Mouse (Mus musculus) macrophage (primary cell): ENCODE results near the gene Tyw1. TPM values are rescaled to one million over a fixed set of nuclear protein-coding genes. Genes with fewer than 3 reads are reported as not detected.

Experiments used
- H3K27ac ChIP-seq: fragments of 350-480 bp; formaldehyde crosslinking; 2 replicates; pipeline ENCODE4 v1.9.0; 2021
- H3K36me3 ChIP-seq: fragments of 350-480 bp; formaldehyde crosslinking; 2 replicates; pipeline ENCODE4 v1.9.0; 2021; ENCODE audit errors: inconsistent target
- H3K4me3 ChIP-seq: fragments of 350-480 bp; formaldehyde crosslinking; 2 replicates; pipeline ENCODE4 v1.9.0; 2021; ENCODE audit errors: inconsistent target
- H3K79me2 ChIP-seq: fragments of 350-480 bp; formaldehyde crosslinking; 2 replicates; pipeline ENCODE4 v1.9.0; 2021; ENCODE audit errors: inconsistent target
- WGBS: methylation state at CpG from one replicate; pipeline ENCODE4 v1.1.7; 2026; ENCODE audit warnings: inconsistent platforms; ENCODE audit not compliant: missing documents; 5-methylcytosine and 5-hydroxymethylcytosine counted together
- polyA plus RNA-seq: library from polyadenylated mRNA; stranded (reverse); fragments of 250-400 nt; gene quantifications from 3 replicates; pipeline ENCODE4 v1.2.4, GENCODE M21; 2018; ENCODE audit warnings: inconsistent platforms

Gene Tyw1
- polyA plus RNA-seq, 1 experiment from 2014 or later = 7.9 TPM

DNA sequence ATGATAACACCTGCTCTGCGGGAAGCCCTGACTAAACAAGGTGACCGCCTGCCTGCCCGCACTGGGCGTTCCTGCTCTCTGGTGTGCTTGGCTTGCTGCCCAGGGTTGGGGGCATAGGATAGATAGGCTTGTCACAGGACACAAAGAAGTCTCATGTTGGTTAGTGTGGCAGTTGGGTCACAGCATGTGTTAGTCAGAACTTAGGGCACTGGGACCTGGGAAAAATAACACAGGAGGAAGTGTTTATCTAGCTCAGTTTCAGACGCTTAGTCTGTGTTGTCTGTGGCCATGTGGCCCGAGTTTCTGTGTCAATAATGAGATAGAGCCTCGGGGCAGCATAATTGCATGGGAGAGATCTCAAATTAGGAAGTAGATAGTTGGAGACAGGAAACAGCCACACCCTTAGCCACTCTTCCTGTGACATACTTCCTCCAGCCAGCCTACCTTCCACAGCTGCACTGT, 22.6 kb downstream of the Tyw1 start:
- 64% methylated on average over 7 of the region's 7 CpGs for WGBS
- H3K4me3 ChIP-seq = no peak overlapping the region
- peaks cover 5% of the 10 kb centered on the region; the same call in 1 of the 2 replicates for H3K36me3 ChIP-seq
- H3K79me2 ChIP-seq = no peaks in the 10 kb centered on the region
- peak overlapping the region; percentile 25 for H3K27ac ChIP-seq

GRCm38 (mm10) chr5:130283079-130283732, 27.8 kb downstream of the Tyw1 start:
- no peak overlapping the region for H3K4me3 ChIP-seq
- no peak overlapping the region for H3K27ac ChIP-seq
- WGBS = 68% methylated on average over 9 of the region's 9 CpGs
- H3K79me2 ChIP-seq = no peaks in the 10 kb centered on the region
- H3K36me3 ChIP-seq = peaks cover 5% of the 10 kb centered on the region; the same call in 1 of the 2 replicates

GRCm38 (mm10) chr5:130288106-130288505, 32.7 kb downstream of the Tyw1 start:
- 94% methylated on average over 6 of the region's 7 CpGs for WGBS
- Histone ChIP-seq H3K79me2 (no peaks in the 10 kb centered on the region), H3K36me3 (0 out of 2 replicates have a peak, but pooled peaks cover 6% of the 10 kb centered on the region)

GRCm38 (mm10) chr5:130290242-130290641, 34.8 kb downstream of the Tyw1 start:
- 0 out of 2 replicates have a peak, but pooled peaks cover 6% of the 10 kb centered on the region for H3K36me3 ChIP-seq

More at GRCm38 (mm10) chr5:130288106-130288505, 32.7 kb downstream of the Tyw1 start:
- Histone ChIP-seq H3K4me3 (no peak overlapping the region), H3K27ac (no peak overlapping the region)

DNA sequence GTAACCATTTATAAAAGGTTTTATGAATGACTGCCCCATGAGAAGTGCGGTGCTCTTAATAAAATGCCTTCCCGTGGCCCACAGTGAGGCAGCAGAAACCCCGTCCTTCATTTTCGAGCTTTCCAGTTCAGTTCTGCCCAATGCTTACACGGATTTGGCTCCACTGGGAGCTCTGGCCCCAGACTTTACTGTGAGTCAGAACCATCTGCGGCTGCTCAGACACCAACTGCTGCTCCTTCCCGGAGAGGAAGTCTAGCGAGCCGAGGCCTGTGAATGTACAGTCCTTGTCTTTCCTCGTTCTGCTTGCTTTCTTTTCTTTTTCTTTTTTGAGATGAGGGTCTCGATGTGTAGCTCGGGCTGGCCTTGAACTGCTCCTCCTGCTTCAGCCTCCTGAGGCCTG, 35.4 kb downstream of the Tyw1 start:
- Histone ChIP-seq H3K36me3 (0 out of 2 replicates have a peak, but pooled peaks cover 6% of the 10 kb centered on the region), H3K27ac (no peak overlapping the region), H3K79me2 (no peaks in the 10 kb centered on the region), H3K4me3 (no peak overlapping the region)
- 95% methylated on average over 12 of the region's 12 CpGs for WGBS

More at GRCm38 (mm10) chr5:130290242-130290641, 34.8 kb downstream of the Tyw1 start:
- H3K4me3 ChIP-seq = no peak overlapping the region
- WGBS = 98% methylated on average over 6 of the region's 6 CpGs
- H3K79me2 ChIP-seq = no peaks in the 10 kb centered on the region
- H3K27ac ChIP-seq = no peak overlapping the region

DNA sequence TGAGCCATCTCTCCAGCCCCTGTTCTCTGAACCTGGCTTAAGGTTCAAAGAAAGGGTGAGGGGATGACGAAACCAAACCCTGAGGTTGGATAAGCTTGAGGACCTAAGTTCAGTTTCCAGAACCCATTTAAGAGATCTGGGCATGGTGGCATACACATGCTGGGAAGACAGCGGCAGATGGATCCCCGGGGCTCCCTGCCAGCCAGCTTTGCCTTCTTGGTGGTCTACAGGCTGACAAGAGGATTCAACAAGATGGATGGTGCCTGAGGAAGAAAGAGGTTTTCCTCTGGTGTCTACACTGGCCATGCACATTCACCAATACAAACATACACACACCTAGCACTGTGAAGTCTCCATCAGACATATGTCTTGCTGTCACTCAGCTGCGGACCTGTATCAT, 37.6 kb downstream of the Tyw1 start:
- H3K79me2 ChIP-seq = no peaks in the 10 kb centered on the region
- H3K36me3 ChIP-seq = peaks cover 14% of the 10 kb centered on the region; the same call in 1 of the 2 replicates
- 93% methylated on average over 4 of the region's 4 CpGs for WGBS
- no peak overlapping the region for H3K27ac ChIP-seq
- H3K4me3 ChIP-seq = no peak overlapping the region

GRCm38 (mm10) chr5:130293941-130294340, 38.5 kb downstream of the Tyw1 start:
- Histone ChIP-seq H3K79me2 (no peaks in the 10 kb centered on the region), H3K36me3 (peaks cover 15% of the 10 kb centered on the region; the same call in 1 of the 2 replicates), H3K4me3 (no peak overlapping the region), H3K27ac (no peak overlapping the region)
- 94% methylated on average over 5 of the region's 5 CpGs for WGBS

GRCm38 (mm10) chr5:130294598-130294997, 39.2 kb downstream of the Tyw1 start:
- 95% methylated on average over 6 of the region's 6 CpGs for WGBS
- peaks cover 11% of the 10 kb centered on the region; the same call in 1 of the 2 replicates for H3K36me3 ChIP-seq

DNA sequence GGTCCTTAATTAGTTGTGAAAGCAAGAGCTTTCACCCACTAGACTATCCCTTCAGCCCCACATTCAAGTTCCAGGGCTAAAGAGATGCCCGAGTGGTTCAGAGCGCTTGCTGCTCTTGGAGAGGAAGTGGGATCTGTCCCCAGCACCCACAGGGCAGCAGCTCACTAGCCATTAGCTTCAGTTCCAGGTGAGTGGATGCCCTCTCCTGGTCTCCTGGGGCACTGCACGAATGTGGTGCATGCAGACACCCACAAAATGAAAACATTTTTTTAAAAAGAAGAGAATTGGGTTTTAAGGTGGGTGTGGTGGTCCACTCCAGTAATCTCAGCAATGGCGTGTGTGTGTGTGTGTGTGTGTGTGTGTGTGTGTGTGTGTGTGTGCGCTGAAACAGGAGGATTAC, 40.7 kb downstream of the Tyw1 start:
- WGBS = 95% methylated on average over 4 of the region's 5 CpGs

More at GRCm38 (mm10) chr5:130294598-130294997, 39.2 kb downstream of the Tyw1 start:
- no peaks in the 10 kb centered on the region for H3K79me2 ChIP-seq
- no peak overlapping the region for H3K27ac ChIP-seq
- H3K4me3 ChIP-seq = no peak overlapping the region

GRCm38 (mm10) chr5:130298831-130299460, 43.5 kb downstream of the Tyw1 start:
- H3K4me3 ChIP-seq = no peak overlapping the region
- H3K27ac ChIP-seq = no peak overlapping the region
- H3K36me3 ChIP-seq = peaks cover 12% of the 10 kb centered on the region; the same call in 1 of the 2 replicates
- 93% methylated on average over 9 of the region's 9 CpGs for whole genome bisulfite sequencing
- no peaks in the 10 kb centered on the region for H3K79me2 ChIP-seq

More for the DNA sequence above, 40.7 kb downstream of the Tyw1 start:
- Histone ChIP-seq H3K79me2 (no peaks in the 10 kb centered on the region), H3K27ac (no peak overlapping the region), H3K36me3 (peaks cover 12% of the 10 kb centered on the region; the same call in 1 of the 2 replicates), H3K4me3 (no peak overlapping the region)

DNA sequence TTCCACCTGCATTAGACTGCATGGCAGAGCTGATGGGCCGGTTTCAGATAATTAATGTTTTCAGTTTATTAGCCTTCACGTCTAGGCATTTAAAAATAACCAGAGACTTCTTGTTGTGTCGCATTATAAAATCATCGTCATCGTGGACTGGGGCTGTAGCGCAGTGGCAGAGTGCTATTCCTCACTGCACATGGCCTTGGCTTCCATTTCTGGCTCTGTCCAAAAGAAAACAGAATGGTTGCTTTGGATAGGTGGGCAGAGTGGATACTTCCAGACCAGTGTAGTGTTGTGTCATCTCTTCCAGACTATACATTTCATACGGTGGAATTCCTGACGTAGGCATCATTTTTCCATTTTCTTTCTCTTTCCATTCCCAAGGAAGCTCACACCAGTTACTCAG, 44.1 kb downstream of the Tyw1 start:
- no peak overlapping the region for H3K27ac ChIP-seq
- 96% methylated on average over 8 of the region's 8 CpGs for WGBS
- H3K4me3 ChIP-seq = no peak overlapping the region
- no peaks in the 10 kb centered on the region for H3K79me2 ChIP-seq
- peaks cover 12% of the 10 kb centered on the region; the same call in 1 of the 2 replicates for H3K36me3 ChIP-seq

DNA sequence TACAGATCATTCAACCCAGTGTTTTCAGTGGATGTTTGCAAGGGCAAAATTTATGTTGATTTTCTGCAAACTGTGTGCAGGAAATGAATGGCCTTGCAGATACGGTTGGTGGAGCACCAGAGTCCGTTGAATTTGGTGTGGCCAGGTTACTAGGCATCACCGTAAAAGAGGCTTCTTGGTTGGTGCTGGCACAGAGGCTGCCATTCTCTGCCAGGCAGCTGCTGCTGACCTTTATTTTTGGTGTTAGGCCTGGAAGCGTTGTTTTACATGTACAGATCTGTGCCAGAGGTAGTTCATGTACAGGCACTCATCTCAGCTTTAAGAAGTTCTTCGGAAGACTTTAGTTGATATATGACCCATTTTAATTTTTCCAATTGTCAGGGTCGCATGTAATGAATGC, 48.2 kb downstream of the Tyw1 start:
- no peaks in the 10 kb centered on the region for H3K79me2 ChIP-seq
- H3K4me3 ChIP-seq = no peak overlapping the region
- no peak overlapping the region for H3K27ac ChIP-seq
- peaks cover 3% of the 10 kb centered on the region; the same call in 1 of the 2 replicates for H3K36me3 ChIP-seq
- 94% methylated on average over 6 of the region's 6 CpGs for WGBS

GRCm38 (mm10) chr5:130307921-130308320, 52.5 kb downstream of the Tyw1 start:
- Histone ChIP-seq H3K36me3 (no peaks in the 10 kb centered on the region), H3K79me2 (no peaks in the 10 kb centered on the region)
- WGBS = 94% methylated on average over 5 of the region's 7 CpGs

GRCm38 (mm10) chr5:130310077-130310476, 54.7 kb downstream of the Tyw1 start:
- Histone ChIP-seq H3K4me3 (no peak overlapping the region), H3K27ac (no peak overlapping the region), H3K79me2 (no peaks in the 10 kb centered on the region), H3K36me3 (no peaks in the 10 kb centered on the region)
- 91% methylated on average over 4 of the region's 4 CpGs for WGBS

More at GRCm38 (mm10) chr5:130307921-130308320, 52.5 kb downstream of the Tyw1 start:
- Histone ChIP-seq H3K4me3 (no peak overlapping the region), H3K27ac (no peak overlapping the region)

DNA sequence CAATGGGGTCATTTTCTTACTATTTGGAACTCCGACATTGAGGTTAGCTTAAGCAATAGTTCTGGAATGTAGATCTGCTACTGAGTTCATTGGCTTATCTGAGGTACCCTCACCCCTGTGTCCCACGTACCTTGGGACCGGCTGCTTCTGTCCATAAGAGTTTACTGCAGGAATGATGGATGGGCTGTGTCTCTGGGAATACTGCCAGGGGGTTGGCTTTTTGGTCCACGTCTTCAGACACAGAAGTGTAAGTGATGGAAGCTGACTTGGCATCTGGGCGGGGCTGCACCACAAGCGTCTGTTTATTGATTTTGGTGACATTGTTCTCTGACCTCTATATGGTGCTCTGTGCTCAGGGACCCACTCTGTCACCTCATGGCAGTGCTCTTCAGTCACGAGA, 55.4 kb downstream of the Tyw1 start:
- Histone ChIP-seq H3K79me2 (no peaks in the 10 kb centered on the region), H3K36me3 (no peaks in the 10 kb centered on the region), H3K27ac (no peak overlapping the region), H3K4me3 (no peak overlapping the region)
- 93% methylated on average over 7 of the region's 7 CpGs for WGBS
